Mouse (Mus musculus) liver, embryonic 16.5 days (tissue): ENCODE data around the gene BC049352. TPM values are rescaled to one million over a fixed set of nuclear protein-coding genes. Genes with fewer than 3 reads are reported as not detected.

Experiments used
- ATAC-seq: fragments of 200-750 bp; cut with Nextera tagmentation; 2 replicates; pipeline ENCODE4 v1.8.0; 2017; ENCODE audit warnings: low read depth, mild to moderate bottlenecking, moderate number of reproducible peaks, moderate library complexity
- H3K27ac ChIP-seq: fragments of 300-500 bp; sonication (generic); 2 replicates; pipeline ENCODE4 v1.5.1; 2014; ENCODE audit warnings: mild to moderate bottlenecking, low read length
- H3K27me3 ChIP-seq: fragments of 300-500 bp; sonication (generic); 2 replicates; pipeline ENCODE4 v1.6.1; 2014; ENCODE audit warnings: low read depth, low read length, mixed read lengths; ENCODE audit not compliant: control insufficient read depth, insufficient read depth
- H3K36me3 ChIP-seq: fragments of 300-500 bp; sonication (generic); 2 replicates; pipeline ENCODE4 v1.6.1; 2014; ENCODE audit warnings: mild to moderate bottlenecking; ENCODE audit not compliant: control insufficient read depth, insufficient read depth
- H3K4me1 ChIP-seq: fragments of 300-500 bp; sonication (generic); 2 replicates; pipeline ENCODE4 v1.6.1; 2014; ENCODE audit warnings: low read depth, low read length, mixed read lengths; ENCODE audit not compliant: control insufficient read depth
- H3K4me2 ChIP-seq: fragments of 300-500 bp; sonication (generic); 2 replicates; pipeline ENCODE4 v1.6.1; 2014; ENCODE audit warnings: low read depth, low read length, mixed read lengths
- H3K4me3 ChIP-seq: fragments of 300-500 bp; sonication (generic); 2 replicates; pipeline ENCODE4 v1.5.1; 2014; ENCODE audit warnings: low read depth, mild to moderate bottlenecking, low read length
- H3K9ac ChIP-seq: fragments of 300-500 bp; sonication (generic); 2 replicates; pipeline ENCODE4 v1.6.1; 2014; ENCODE audit warnings: low read depth, low read length
- H3K9me3 ChIP-seq: fragments of 300-500 bp; sonication (generic); replicated peaks from 2 replicates; pipeline ENCODE4 v1.6.1; 2016; ENCODE audit warnings: low read length; ENCODE audit not compliant: control insufficient read depth
- WGBS: fragments of 180-500 bp; shearing (Covaris S2); extraction: QIAGEN DNeasy Blood & Tissue Kit; methylation state at CpG from one replicate; pipeline ENCODE4 v1.1.7; 2014; ENCODE audit not compliant: insufficient replicate concordance; 5-methylcytosine and 5-hydroxymethylcytosine counted together
- polyA plus RNA-seq: library from polyadenylated mRNA; unstranded; fragments of >200 nt; fragmentation: Nextera tagmentation; extraction: Ambion mirVana; gene quantifications from 2 replicates; pipeline ENCODE4 v1.2.1, GENCODE M21; 2015

The BC049352 gene
- polyA plus RNA-seq, 1 experiment from 2014 or later, result 0.05 TPM

GRCm38 (mm10) chr9:45261872-45262271 lies 80.1 kb downstream of the BC049352 start:
- Histone ChIP-seq H3K36me3 (no peaks in the 10 kb centered on the region), H3K9ac (no peak overlapping the region), H3K4me3 (no peak overlapping the region), H3K27ac (no peak overlapping the region), H3K9me3 (no peaks in the 10 kb centered on the region), H3K27me3 (no peaks in the 10 kb centered on the region), H3K4me1 (no peaks in the 10 kb centered on the region), H3K4me2 (no peak overlapping the region)
- 70% methylated on average over 5 of the region's 5 CpGs for WGBS
- ATAC-seq, result no peak

GRCm38 (mm10) chr9:45267099-45267498 lies 85.3 kb downstream of the BC049352 start:
- H3K27me3 ChIP-seq, result peaks cover 23% of the 10 kb centered on the region; the same call in 1 of the 2 replicates
- no peaks in the 10 kb centered on the region for H3K36me3 ChIP-seq
- H3K9ac ChIP-seq, result no peak overlapping the region
- no peak overlapping the region; the same call in 1 of the 2 replicates for H3K4me3 ChIP-seq
- no peak overlapping the region for H3K27ac ChIP-seq
- 54% methylated on average over 4 of the region's 4 CpGs for WGBS
- 0 out of 2 replicates have a peak overlapping the region, but pooled peaks have one; percentile 13 for H3K4me2 ChIP-seq
- H3K9me3 ChIP-seq, result no peaks in the 10 kb centered on the region
- no peak for ATAC-seq
- no peaks in the 10 kb centered on the region for H3K4me1 ChIP-seq

DNA sequence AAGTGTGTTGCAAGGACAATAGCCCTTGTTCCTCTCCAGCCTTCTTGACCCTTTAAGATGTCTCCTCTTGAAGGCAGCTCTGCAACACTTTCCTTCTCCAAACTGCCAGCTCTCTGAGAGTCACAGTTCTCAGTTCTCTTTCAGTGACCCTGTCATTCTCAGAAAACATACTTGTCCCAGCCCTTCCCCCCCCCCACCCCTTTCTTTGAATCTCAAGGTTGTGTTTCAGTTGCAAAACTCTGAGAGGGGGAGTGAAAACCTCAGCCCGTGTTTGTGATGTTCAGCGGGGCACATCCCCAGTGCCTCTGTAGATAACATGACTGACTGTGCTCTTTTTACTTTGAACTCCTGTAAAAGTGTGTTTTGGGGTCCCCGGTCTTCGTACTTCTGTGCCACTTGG lies 86.3 kb downstream of the BC049352 start:
- H3K27ac ChIP-seq, result no peak overlapping the region; the same call in 1 of the 2 replicates
- no peaks in the 10 kb centered on the region for H3K36me3 ChIP-seq
- WGBS, result 14% methylated on average over 4 of the region's 4 CpGs
- no peaks in the 10 kb centered on the region for H3K4me1 ChIP-seq
- H3K27me3 ChIP-seq, result peaks cover 23% of the 10 kb centered on the region; the same call in 1 of the 2 replicates
- no peaks in the 10 kb centered on the region for H3K9me3 ChIP-seq
- no peak overlapping the region for H3K4me2 ChIP-seq
- no peak overlapping the region for H3K9ac ChIP-seq
- H3K4me3 ChIP-seq, result peak overlapping the region; percentile 41
- ATAC-seq, result no peak

DNA sequence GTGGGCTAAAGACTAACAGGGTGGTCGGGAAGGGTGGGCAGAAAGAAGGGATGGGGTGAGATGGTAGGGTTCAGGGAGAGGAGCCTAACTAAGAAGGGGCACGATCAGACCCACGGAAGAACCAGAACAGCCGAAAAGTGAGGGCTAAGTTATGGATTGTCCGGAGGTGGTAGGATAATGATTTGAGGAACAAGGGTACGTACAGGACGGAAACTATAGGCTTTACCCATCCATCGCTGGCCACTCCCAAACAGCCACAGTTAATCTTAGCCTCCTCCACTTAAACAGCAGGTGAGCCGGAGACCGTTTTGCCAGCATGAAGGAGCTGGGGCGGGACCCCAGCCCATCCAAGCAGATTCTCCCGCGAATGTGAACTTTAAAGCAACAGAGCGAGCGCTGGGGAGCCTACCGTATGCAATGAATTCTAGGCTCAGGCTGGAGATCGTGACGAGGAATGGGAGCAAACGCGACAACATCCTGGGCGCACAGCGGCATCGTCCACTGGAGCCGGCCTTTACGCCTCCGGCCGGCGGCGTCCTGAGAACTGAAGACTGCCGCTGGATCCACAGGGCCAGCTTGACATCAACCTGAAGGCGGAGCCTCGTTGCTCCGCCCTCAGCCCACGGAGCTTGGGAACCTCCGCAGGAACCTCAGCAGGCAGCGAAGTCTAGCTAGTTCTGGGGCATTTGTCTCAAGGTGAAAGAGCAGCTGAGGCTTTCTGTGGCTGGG lies 87.0 kb downstream of the BC049352 start, which contains the start of gene Il10ra:
TSS of gene Il10ra (minus strand) at position 553 of the 729 bp plus-strand sequence.
- Histone ChIP-seq H3K9ac (0 out of 2 replicates have a peak within 1 kb of the TSS, but pooled peaks have one; percentile 2), H3K4me3 (peak within 1 kb of the TSS; percentile 41), H3K36me3 (no peaks in the 10 kb centered on the region), H3K27me3 (peaks cover 23% of the 10 kb centered on the region; the same call in 1 of the 2 replicates), H3K9me3 (no peaks in the 10 kb centered on the region), H3K4me2 (peak within 1 kb of the TSS; percentile 33), H3K4me1 (no peaks in the 10 kb centered on the region), H3K27ac (no peak within 1 kb of the TSS)
- no peak for ATAC-seq
- WGBS, result 3% methylated on average over 36 of the region's 36 CpGs

- 26% methylated on average over 5 of the region's 5 CpGs for WGBS
- Histone ChIP-seq H3K4me2 (no peak overlapping the region), H3K4me1 (no peaks in the 10 kb centered on the region; the same call in 1 of the 2 replicates), H3K9me3 (no peaks in the 10 kb centered on the region), H3K27ac (peak overlapping the region; percentile 31), H3K36me3 (no peaks in the 10 kb centered on the region), H3K27me3 (peaks cover 23% of the 10 kb centered on the region; the same call in 1 of the 2 replicates), H3K4me3 (no peak overlapping the region), H3K9ac (no peak overlapping the region)
- ATAC-seq, result no peak
These were observed 90.4 kb downstream of the BC049352 start for GRCm38 (mm10) chr9:45272213-45272612.

DNA sequence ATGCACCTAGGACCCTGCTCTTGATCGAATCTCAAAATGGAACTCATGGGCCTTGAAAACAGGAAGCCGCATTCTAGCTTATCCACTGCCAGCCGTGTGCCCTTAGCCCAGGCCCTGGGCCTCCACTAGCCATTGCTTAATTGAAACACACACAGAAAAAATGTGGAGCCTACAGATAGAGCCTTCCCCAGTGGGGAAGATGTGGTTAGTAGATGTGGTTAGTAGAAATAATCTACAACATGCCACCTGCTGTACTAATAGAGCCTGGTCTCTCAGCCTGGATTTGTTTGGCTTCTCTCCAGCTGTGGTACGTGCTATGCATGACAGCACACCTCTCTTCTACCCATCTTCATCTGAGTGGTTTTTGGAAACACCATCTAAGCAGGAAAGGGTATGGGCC lies 92.4 kb downstream of the BC049352 start:
- peak overlapping the region; percentile 51 for H3K27ac ChIP-seq
- H3K36me3 ChIP-seq, result no peaks in the 10 kb centered on the region
- no peak overlapping the region for H3K4me3 ChIP-seq
- H3K4me2 ChIP-seq, result no peak overlapping the region
- WGBS, result 10% methylated on average over 4 of the region's 4 CpGs
- H3K4me1 ChIP-seq, result no peaks in the 10 kb centered on the region; the same call in 1 of the 2 replicates
- peak; percentile 86 for ATAC-seq
- no peak overlapping the region for H3K9ac ChIP-seq
- no peaks in the 10 kb centered on the region for H3K9me3 ChIP-seq
- H3K27me3 ChIP-seq, result peaks cover 8% of the 10 kb centered on the region; the same call in 1 of the 2 replicates

DNA sequence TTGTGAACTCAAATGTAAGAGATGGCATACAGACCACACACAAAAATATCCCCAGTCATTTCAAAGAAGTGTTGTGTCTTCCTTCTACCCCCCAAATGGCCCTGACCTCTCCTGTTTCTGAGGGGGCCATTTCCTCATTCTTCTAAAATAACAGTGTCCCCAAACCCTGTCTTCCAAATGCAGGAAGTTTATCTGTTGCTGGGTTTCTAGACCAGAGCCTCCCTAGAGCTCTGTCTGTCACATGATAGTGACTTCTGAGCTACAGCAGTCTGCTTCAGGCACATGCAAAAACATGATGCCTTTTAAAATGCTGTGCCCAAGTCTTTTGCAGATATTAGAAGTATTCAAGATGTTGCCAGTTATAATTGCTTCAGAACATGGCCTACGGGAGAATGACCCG lies 92.8 kb downstream of the BC049352 start:
- peak overlapping the region; percentile 51 for H3K27ac ChIP-seq
- H3K36me3 ChIP-seq, result no peaks in the 10 kb centered on the region
- no peak overlapping the region for H3K4me3 ChIP-seq
- peaks cover 4% of the 10 kb centered on the region; the same call in 1 of the 2 replicates for H3K27me3 ChIP-seq
- peak; percentile 53 for ATAC-seq
- no peaks in the 10 kb centered on the region for H3K9me3 ChIP-seq
- no peaks in the 10 kb centered on the region; the same call in 1 of the 2 replicates for H3K4me1 ChIP-seq
- no peak overlapping the region for H3K4me2 ChIP-seq
- no peak overlapping the region for H3K9ac ChIP-seq
- 18% methylated on average over 2 of the region's 2 CpGs for WGBS

DNA sequence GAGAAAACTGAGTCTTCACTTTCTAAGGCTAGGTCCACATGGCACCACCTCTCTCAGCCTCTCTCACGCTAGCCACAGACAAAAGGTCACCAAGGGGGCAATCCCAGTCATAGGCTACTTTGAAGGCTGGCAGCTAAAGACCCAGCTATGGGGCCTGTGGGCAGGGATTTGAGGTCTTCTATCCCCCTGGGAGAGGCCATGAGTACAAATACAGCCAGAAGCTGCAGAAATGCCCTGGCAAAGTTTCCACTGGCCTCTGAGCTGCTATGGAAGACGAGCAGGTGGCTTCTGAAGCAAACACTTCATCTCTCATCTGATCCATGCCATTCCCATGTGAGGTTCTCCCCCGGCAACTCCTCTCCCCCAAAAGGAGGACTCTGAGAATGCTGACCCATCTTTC lies 98.3 kb downstream of the BC049352 start:
- Histone ChIP-seq H3K4me1 (no peaks in the 10 kb centered on the region; the same call in 1 of the 2 replicates), H3K36me3 (no peaks in the 10 kb centered on the region), H3K9me3 (no peaks in the 10 kb centered on the region), H3K27ac (no peak overlapping the region), H3K9ac (no peak overlapping the region), H3K4me2 (no peak overlapping the region), H3K27me3 (no peaks in the 10 kb centered on the region), H3K4me3 (no peak overlapping the region)
- WGBS, result 53% methylated on average over 3 of the region's 3 CpGs
- ATAC-seq, result no peak

- Histone ChIP-seq H3K27ac (no peak overlapping the region), H3K9ac (no peak overlapping the region), H3K36me3 (no peaks in the 10 kb centered on the region), H3K4me1 (no peaks in the 10 kb centered on the region), H3K4me3 (no peak overlapping the region), H3K9me3 (no peaks in the 10 kb centered on the region), H3K4me2 (no peak overlapping the region), H3K27me3 (no peaks in the 10 kb centered on the region)
- ATAC-seq, result no peak
- WGBS, result 19% methylated on average over 3 of the region's 3 CpGs
These were observed 99.1 kb downstream of the BC049352 start for GRCm38 (mm10) chr9:45280891-45281290.
